Mouse (Mus musculus) bone marrow macrophage, adult 2 months (primary cell): Measurements from ENCODE around the gene Tspyl1.

Source experiments
- CTCF ChIP-seq: IDR thresholded peaks from 2 replicates; pipeline ENCODE4 v1.5.1; 2012; ENCODE audit warnings: low read depth, mild to moderate bottlenecking, low read length, moderate library complexity
- POLR2A ChIP-seq: IDR thresholded peaks from 2 replicates; pipeline ENCODE4 v1.6.1; 2012; ENCODE audit warnings: mild to moderate bottlenecking, low read depth, low read length, borderline replicate concordance

GRCm38 (mm10) chr10:34233931-34234745 is 47.9 kb upstream of the Tspyl1 start:
- TF ChIP-seq CTCF (no peak), POLR2A (no peak)
